Mouse (Mus musculus): ENCODE measurements around the gene Cers1. TPM values are rescaled to one million over a fixed set of nuclear protein-coding genes. Genes with fewer than 3 reads are reported as not detected.

Cers1 gene
- total RNA-seq, 2 experiments from 2014 or later = 2.3 to 3.7 TPM

- no peak for DNase-seq
Measured at GRCm38 (mm10) chr8:70352000-70352384, 36.4 kb downstream of the Cers1 start.

GRCm38 (mm10) chr8:70352657-70353151, 37.1 kb downstream of the Cers1 start:
- no peak for DNase-seq

GRCm38 (mm10) chr8:70353194-70353817, 37.7 kb downstream of the Cers1 start, which contains the start of gene Upf1:
Gene Upf1, minus strand, starts transcription at chr8:70353278.
- peak; percentile 100 for DNase-seq

- no peak for DNase-seq
Measured at GRCm38 (mm10) chr8:70354004-70354403, 38.4 kb downstream of the Cers1 start.

GRCm38 (mm10) chr8:70356111-70356510, 40.5 kb downstream of the Cers1 start:
- no peak for DNase-seq

GRCm38 (mm10) chr8:70359411-70359810, 43.8 kb downstream of the Cers1 start:
- DNase-seq = peak; percentile 42

GRCm38 (mm10) chr8:70360769-70361168, 45.2 kb downstream of the Cers1 start:
- peak; percentile 35 for DNase-seq

- DNase-seq = peak; percentile 59
Measured at GRCm38 (mm10) chr8:70361484-70362032, 46.0 kb downstream of the Cers1 start.

- peak; percentile 77 for DNase-seq
Measured at GRCm38 (mm10) chr8:70364066-70364465, 48.5 kb downstream of the Cers1 start.

GRCm38 (mm10) chr8:70366588-70366987, 51.0 kb downstream of the Cers1 start:
- DNase-seq = no peak

GRCm38 (mm10) chr8:70370476-70370875, 54.9 kb downstream of the Cers1 start:
- DNase-seq = peak; percentile 56

- peak; percentile 26 for DNase-seq
Measured at GRCm38 (mm10) chr8:70371951-70372350, 56.4 kb downstream of the Cers1 start.

- DNase-seq = no peak
Measured at GRCm38 (mm10) chr8:70373397-70374317, 58.1 kb downstream of the Cers1 start, which contains the start of gene Comp. Gene Comp, plus strand, starts transcription at chr8:70373558.

- DNase-seq = peak; percentile 85
Measured at GRCm38 (mm10) chr8:70374318-70374927, 58.8 kb downstream of the Cers1 start.

- no peak for DNase-seq
Measured at GRCm38 (mm10) chr8:70375212-70375859, 59.8 kb downstream of the Cers1 start.

- DNase-seq = no peak
Measured at GRCm38 (mm10) chr8:70376275-70376741, 60.7 kb downstream of the Cers1 start.

GRCm38 (mm10) chr8:70377049-70377448, 61.5 kb downstream of the Cers1 start:
- no peak for DNase-seq

- DNase-seq = no peak
Measured at GRCm38 (mm10) chr8:70380069-70380468, 64.5 kb downstream of the Cers1 start.

Data from adrenal gland, postnatal 10 days (tissue).